Mouse (Mus musculus) stomach, embryonic 14.5 days (tissue): ENCODE results near the gene Krtap1-4. TPM values are rescaled to one million over a fixed set of nuclear protein-coding genes. Genes with fewer than 3 reads are reported as not detected.
"Not testable (repeated sequence)": the region's sequence is repeated elsewhere in the genome, so short reads cannot be mapped to it uniquely, and the experiment has no call there.

Source experiments
- ATAC-seq: fragments of 200-750 bp; cut with Nextera tagmentation; 2 replicates; pipeline ENCODE4 v1.8.0; 2017; ENCODE audit warnings: low read depth, moderate TSS enrichment; ENCODE audit not compliant: insufficient number of reproducible peaks, insufficient read depth, low FRiP score
- H3K27ac ChIP-seq: fragments of 300-500 bp; sonication (generic); 2 replicates; pipeline ENCODE4 v1.5.1; 2014; ENCODE audit warnings: mild to moderate bottlenecking, low read length, moderate library complexity, mixed read lengths
- H3K27me3 ChIP-seq: fragments of 300-500 bp; sonication (generic); 2 replicates; pipeline ENCODE4 v1.6.1; 2014; ENCODE audit warnings: low read length, control low read depth, mixed read lengths; ENCODE audit not compliant: control insufficient read depth, insufficient read depth
- H3K36me3 ChIP-seq: fragments of 300-500 bp; sonication (generic); 2 replicates; pipeline ENCODE4 v1.6.1; 2014; ENCODE audit warnings: mild to moderate bottlenecking, control low read depth, low read length, moderate library complexity, mixed read lengths; ENCODE audit not compliant: control insufficient read depth, insufficient read depth
- H3K4me1 ChIP-seq: fragments of 300-500 bp; sonication (generic); 2 replicates; pipeline ENCODE4 v1.6.1; 2014; ENCODE audit warnings: low read length, control low read depth, mixed read lengths; ENCODE audit not compliant: control insufficient read depth, insufficient read depth
- H3K4me2 ChIP-seq: fragments of 300-500 bp; sonication (generic); replicated peaks from 2 replicates; pipeline ENCODE4 v1.6.1; 2014; ENCODE audit warnings: low read depth, low read length, control low read depth
- H3K4me3 ChIP-seq: fragments of 300-500 bp; sonication (generic); 2 replicates; pipeline ENCODE4 v1.5.1; 2014; ENCODE audit warnings: low read depth, low read length, control low read depth
- H3K9ac ChIP-seq: fragments of 300-500 bp; sonication (generic); replicated peaks from 2 replicates; pipeline ENCODE4 v1.6.1; 2014; ENCODE audit warnings: low read depth, mild to moderate bottlenecking, control low read depth, low read length, moderate library complexity, mixed read lengths
- H3K9me3 ChIP-seq: fragments of 300-500 bp; sonication (generic); 2 replicates; pipeline ENCODE4 v1.6.1; 2016; ENCODE audit warnings: low read depth, low read length, control low read depth; ENCODE audit not compliant: control insufficient read depth
- WGBS: fragments of 180-500 bp; shearing (Covaris S2); extraction: QIAGEN DNeasy Blood & Tissue Kit; methylation state at CpG from one replicate; pipeline ENCODE4 v1.1.7; 2014; 5-methylcytosine and 5-hydroxymethylcytosine counted together
- polyA plus RNA-seq: library from polyadenylated mRNA; unstranded; fragments of >200 nt; fragmentation: Nextera tagmentation; extraction: Ambion mirVana; gene quantifications from 2 replicates; pipeline ENCODE4 v1.2.1, GENCODE M21; 2014

Gene Krtap1-4
- polyA plus RNA-seq, 1 experiment from 2014 or later: not detected

- ATAC-seq, H3K27me3 ChIP-seq, H3K9me3 ChIP-seq, H3K9ac ChIP-seq, H3K4me2 ChIP-seq, H3K27ac ChIP-seq, H3K4me1 ChIP-seq, H3K36me3 ChIP-seq, H3K4me3 ChIP-seq: not testable (repeated sequence)
- 82% methylated on average over 6 of the region's 6 CpGs for WGBS
Measured at GRCm38 (mm10) chr11:99597742-99598141, 14.3 kb upstream of the Krtap1-4 start, which contains the start of gene Krtap9-3. Krtap9-3 (minus strand) TSS chr11:99598105.

GRCm38 (mm10) chr11:99590981-99591380, 7.5 kb upstream of the Krtap1-4 start, which contains the start of gene Krtap1-3:
Krtap1-3 (minus strand) TSS chr11:99591339.
- H3K27me3 ChIP-seq: no peaks in the 10 kb centered on the region
- 89% methylated on average over 6 of the region's 6 CpGs for WGBS
- H3K36me3 ChIP-seq: no peaks in the 10 kb centered on the region

GRCm38 (mm10) chr11:99585096-99585495, 1.6 kb upstream of the Krtap1-4 start:
- Histone ChIP-seq H3K27me3 (no peaks in the 10 kb centered on the region), H3K9ac (no peak overlapping the region), H3K9me3 (no peaks in the 10 kb centered on the region), H3K4me3 (no peak overlapping the region), H3K36me3 (no peaks in the 10 kb centered on the region), H3K4me2 (no peak overlapping the region), H3K4me1 (no peaks in the 10 kb centered on the region), H3K27ac (no peak overlapping the region)
- ATAC-seq: no peak
- 89% methylated on average over 7 of the region's 7 CpGs for WGBS

More at GRCm38 (mm10) chr11:99590981-99591380, 7.5 kb upstream of the Krtap1-4 start, which contains the start of gene Krtap1-3:
- no peak within 1 kb of the TSS for H3K27ac ChIP-seq
- no peak within 1 kb of the TSS for H3K4me3 ChIP-seq
- no peaks in the 10 kb centered on the region for H3K4me1 ChIP-seq
- H3K9ac ChIP-seq: no peak within 1 kb of the TSS
- H3K9me3 ChIP-seq: no peaks in the 10 kb centered on the region
- ATAC-seq: no peak
- H3K4me2 ChIP-seq: no peak within 1 kb of the TSS

- no peaks in the 10 kb centered on the region for H3K9me3 ChIP-seq
- H3K4me1 ChIP-seq: no peaks in the 10 kb centered on the region
- no peaks in the 10 kb centered on the region for H3K27me3 ChIP-seq
- ATAC-seq: no peak
- no peak overlapping the region for H3K9ac ChIP-seq
- no peaks in the 10 kb centered on the region for H3K36me3 ChIP-seq
- H3K4me3 ChIP-seq: no peak overlapping the region
- H3K4me2 ChIP-seq: no peak overlapping the region
- 84% methylated on average over 6 of the region's 6 CpGs for WGBS
- no peak overlapping the region for H3K27ac ChIP-seq
Measured at GRCm38 (mm10) chr11:99581564-99581963, 1.9 kb downstream of the Krtap1-4 start.

- H3K9me3 ChIP-seq: no peaks in the 10 kb centered on the region
- no peaks in the 10 kb centered on the region for H3K36me3 ChIP-seq
- no peak for ATAC-seq
- H3K27me3 ChIP-seq: no peaks in the 10 kb centered on the region
- WGBS: 90% methylated on average over 5 of the region's 5 CpGs
- H3K9ac ChIP-seq: no peak overlapping the region
- H3K4me2 ChIP-seq: no peak overlapping the region
- H3K4me1 ChIP-seq: no peaks in the 10 kb centered on the region
- no peak overlapping the region for H3K4me3 ChIP-seq
- no peak overlapping the region for H3K27ac ChIP-seq
Measured at GRCm38 (mm10) chr11:99581051-99581450, 2.4 kb downstream of the Krtap1-4 start.

GRCm38 (mm10) chr11:99580636-99581035, 2.8 kb downstream of the Krtap1-4 start, which contains the start of gene Krtap1-5:
Krtap1-5 (minus strand) TSS chr11:99581016.
- Histone ChIP-seq H3K27me3 (no peaks in the 10 kb centered on the region), H3K4me1 (no peaks in the 10 kb centered on the region), H3K9me3 (no peaks in the 10 kb centered on the region), H3K4me2 (no peak within 1 kb of the TSS), H3K36me3 (no peaks in the 10 kb centered on the region), H3K27ac (no peak within 1 kb of the TSS), H3K9ac (no peak within 1 kb of the TSS), H3K4me3 (no peak within 1 kb of the TSS)
- no peak for ATAC-seq
- WGBS: 76% methylated on average over 6 of the region's 6 CpGs

GRCm38 (mm10) chr11:99574106-99574505, 9.3 kb downstream of the Krtap1-4 start:
- H3K9ac ChIP-seq: no peak overlapping the region
- H3K4me1 ChIP-seq: no peaks in the 10 kb centered on the region
- WGBS: 3% methylated on average over 7 of the region's 7 CpGs
- no peak overlapping the region for H3K4me3 ChIP-seq
- no peaks in the 10 kb centered on the region for H3K36me3 ChIP-seq
- no peaks in the 10 kb centered on the region for H3K9me3 ChIP-seq
- H3K4me2 ChIP-seq: peak overlapping the region; percentile 30; the same call in 1 of the 2 replicates
- no peaks in the 10 kb centered on the region for H3K27me3 ChIP-seq
- ATAC-seq: peak; percentile 65; the same call in 1 of the 2 replicates
- H3K27ac ChIP-seq: no peak overlapping the region

- 58% methylated on average over 4 of the region's 4 CpGs for WGBS
- no peak overlapping the region for H3K27ac ChIP-seq
- H3K9ac ChIP-seq: no peak overlapping the region
- H3K36me3 ChIP-seq: no peaks in the 10 kb centered on the region
- no peak overlapping the region for H3K4me2 ChIP-seq
- H3K4me1 ChIP-seq: no peaks in the 10 kb centered on the region
- H3K4me3 ChIP-seq: no peak overlapping the region
- no peaks in the 10 kb centered on the region for H3K27me3 ChIP-seq
- no peaks in the 10 kb centered on the region for H3K9me3 ChIP-seq
- ATAC-seq: no peak
Measured at GRCm38 (mm10) chr11:99573164-99573563, 10.3 kb downstream of the Krtap1-4 start.

- ATAC-seq: no peak
- 93% methylated on average over 7 of the region's 7 CpGs for WGBS
Measured at GRCm38 (mm10) chr11:99566530-99566929, 16.9 kb downstream of the Krtap1-4 start, which contains the start of gene Krtap3-1. Krtap3-1 (minus strand) TSS chr11:99566630.

More at GRCm38 (mm10) chr11:99566530-99566929, 16.9 kb downstream of the Krtap1-4 start, which contains the start of gene Krtap3-1:
- H3K9me3 ChIP-seq: no peaks in the 10 kb centered on the region
- H3K27ac ChIP-seq: no peak within 1 kb of the TSS
- no peak within 1 kb of the TSS for H3K9ac ChIP-seq
- no peaks in the 10 kb centered on the region for H3K36me3 ChIP-seq
- H3K4me2 ChIP-seq: no peak within 1 kb of the TSS
- H3K4me3 ChIP-seq: no peak within 1 kb of the TSS
- no peaks in the 10 kb centered on the region for H3K27me3 ChIP-seq
- H3K4me1 ChIP-seq: no peaks in the 10 kb centered on the region
